Mouse (Mus musculus) forebrain, postnatal 0 days (tissue): ENCODE data around the gene Ntsr2. TPM values are rescaled to one million over a fixed set of nuclear protein-coding genes. Genes with fewer than 3 reads are reported as not detected.

Experiments used
- ATAC-seq: fragments of 200-750 bp; cut with Nextera tagmentation; 2 replicates; pipeline ENCODE4 v1.8.0; 2017; ENCODE audit warnings: mild to moderate bottlenecking, moderate library complexity
- DNase-seq: peaks from one replicate; pipeline ENCODE4 v3.0.0-alpha.2; 2015
- H3K27ac ChIP-seq: fragments of 300-500 bp; sonication (generic); 2 replicates; pipeline ENCODE4 v1.5.1; 2014; ENCODE audit warnings: low read depth, mild to moderate bottlenecking, antibody characterized with exemption, low read length, moderate library complexity, mixed read lengths
- H3K27me3 ChIP-seq: fragments of 300-500 bp; sonication (generic); 2 replicates; pipeline ENCODE4 v1.6.1; 2014; ENCODE audit warnings: mild to moderate bottlenecking, low read length, mixed read lengths; ENCODE audit not compliant: insufficient read depth
- H3K36me3 ChIP-seq: fragments of 300-500 bp; sonication (generic); 2 replicates; pipeline ENCODE4 v1.6.1; 2014; ENCODE audit warnings: mild to moderate bottlenecking, moderate library complexity; ENCODE audit not compliant: insufficient read depth
- H3K4me1 ChIP-seq: fragments of 300-500 bp; sonication (generic); 2 replicates; pipeline ENCODE4 v1.6.1; 2014; ENCODE audit warnings: antibody characterized with exemption; ENCODE audit not compliant: insufficient read depth
- H3K4me2 ChIP-seq: fragments of 300-500 bp; sonication (generic); 2 replicates; pipeline ENCODE4 v1.6.1; 2014; ENCODE audit warnings: low read depth, mild to moderate bottlenecking, moderate library complexity
- H3K4me3 ChIP-seq: fragments of 300-500 bp; sonication (generic); 2 replicates; pipeline ENCODE4 v1.5.1; 2014; ENCODE audit warnings: low read depth, low read length, mixed read lengths
- H3K9ac ChIP-seq: fragments of 300-500 bp; sonication (generic); 2 replicates; pipeline ENCODE4 v1.6.1; 2014; ENCODE audit warnings: mild to moderate bottlenecking
- H3K9me3 ChIP-seq: fragments of 300-500 bp; sonication (generic); 2 replicates; pipeline ENCODE4 v1.6.1; 2016; ENCODE audit warnings: low read length
- CTCF ChIP-seq: sonication (generic); IDR thresholded peaks from 2 replicates; pipeline ENCODE4 v1.5.1; 2016; ENCODE audit warnings: antibody characterized with exemption, control low read depth, low read depth
- WGBS: fragments of 180-500 bp; shearing (Covaris S2); extraction: QIAGEN DNeasy Blood & Tissue Kit; methylation state at CpG from one replicate; pipeline ENCODE4 v1.1.7; 2014; 5-methylcytosine and 5-hydroxymethylcytosine counted together
- polyA plus RNA-seq: library from polyadenylated mRNA; unstranded; fragments of >200 nt; fragmentation: Nextera tagmentation; extraction: Ambion mirVana; gene quantifications from 2 replicates; pipeline ENCODE4 v1.2.1, GENCODE M21; 2015
- total RNA-seq: library from RNA; depleted of rRNA; stranded (reverse); fragments of >200 nt; gene quantifications from 2 replicates; pipeline ENCODE4 v1.2.3, GENCODE M21; 2014; rRNA removed

The Ntsr2 gene
- 4.5 and 7.1 TPM in 2 replicates for total RNA-seq
- 4.9 and 8.7 TPM in 2 replicates for polyA plus RNA-seq

DNA sequence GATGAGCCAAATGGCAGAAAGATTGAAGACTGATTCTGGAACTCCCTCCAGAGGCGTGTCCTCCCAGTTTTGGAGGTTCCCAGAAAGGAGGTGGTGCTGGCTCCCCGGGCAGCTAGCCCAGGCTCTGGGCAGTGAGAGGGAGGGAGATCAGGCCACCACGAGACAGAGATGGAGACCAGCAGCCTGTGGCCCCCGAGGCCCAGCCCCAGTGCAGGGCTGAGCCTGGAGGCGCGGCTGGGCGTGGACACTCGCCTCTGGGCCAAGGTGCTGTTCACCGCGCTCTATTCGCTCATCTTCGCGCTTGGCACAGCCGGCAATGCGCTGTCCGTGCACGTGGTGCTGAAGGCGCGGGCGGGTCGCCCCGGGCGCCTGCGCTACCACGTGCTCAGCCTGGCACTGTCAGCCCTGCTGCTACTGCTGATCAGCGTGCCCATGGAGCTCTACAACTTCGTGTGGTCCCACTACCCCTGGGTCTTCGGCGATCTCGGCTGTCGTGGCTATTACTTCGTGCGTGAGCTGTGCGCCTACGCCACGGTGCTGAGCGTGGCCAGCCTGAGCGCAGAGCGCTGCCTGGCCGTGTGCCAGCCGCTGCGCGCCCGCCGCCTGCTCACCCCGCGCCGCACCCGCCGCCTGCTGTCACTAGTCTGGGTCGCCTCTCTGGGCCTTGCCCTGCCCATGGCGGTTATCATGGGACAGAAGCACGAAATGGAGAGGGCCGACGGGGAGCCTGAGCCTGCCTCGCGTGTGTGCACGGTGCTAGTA lies at the start of gene Ntsr2:
Ntsr2 (plus strand) TSS at position 51 of the 762 bp plus-strand sequence.
- ATAC-seq = peak; percentile 93

DNA sequence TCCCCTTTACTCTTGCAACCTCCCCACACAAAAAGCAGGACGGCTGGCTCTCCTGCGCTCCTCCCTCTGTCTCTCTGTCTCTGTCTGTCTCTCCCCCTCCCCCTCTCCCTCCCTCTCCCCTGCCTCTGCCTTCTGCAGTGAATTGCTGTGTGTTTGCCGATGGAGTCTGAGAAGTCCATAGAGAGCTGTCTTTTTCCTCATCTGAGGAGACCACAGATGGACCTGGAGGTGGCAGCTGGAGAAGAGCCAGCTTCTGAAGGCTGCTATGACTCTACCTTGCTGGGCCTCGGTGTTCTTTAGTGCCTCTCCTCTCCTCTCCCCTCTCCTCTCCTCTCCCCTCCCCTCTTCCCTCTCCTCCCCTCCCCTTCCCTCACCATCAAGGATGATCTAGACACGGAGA lies 47.6 kb upstream of the Ntsr2 start:
- WGBS = 80% methylated on average over 5 of the region's 5 CpGs
- Histone ChIP-seq H3K9ac (no peak overlapping the region), H3K27ac (no peak overlapping the region), H3K36me3 (no peaks in the 10 kb centered on the region), H3K4me3 (no peak overlapping the region), H3K27me3 (no peaks in the 10 kb centered on the region), H3K4me1 (no peaks in the 10 kb centered on the region), H3K9me3 (no peaks in the 10 kb centered on the region), H3K4me2 (no peak overlapping the region)
- DNase-seq (no peak), ATAC-seq (no peak)
- TF ChIP-seq CTCF = no peak

More for the DNA sequence above, at the start of gene Ntsr2:
- Histone ChIP-seq H3K9me3 (no peaks in the 10 kb centered on the region), H3K4me1 (peaks cover 10% of the 10 kb centered on the region; the same call in 1 of the 2 replicates), H3K27ac (no peak within 1 kb of the TSS), H3K4me2 (peak within 1 kb of the TSS; percentile 87), H3K36me3 (no peaks in the 10 kb centered on the region), H3K9ac (peak within 1 kb of the TSS; percentile 39), H3K4me3 (peak within 1 kb of the TSS; percentile 40), H3K27me3 (peaks cover 18% of the 10 kb centered on the region)
- peak; percentile 77 for DNase-seq
- TF ChIP-seq CTCF = no peak
- WGBS = 6% methylated on average over 53 of the region's 58 CpGs

DNA sequence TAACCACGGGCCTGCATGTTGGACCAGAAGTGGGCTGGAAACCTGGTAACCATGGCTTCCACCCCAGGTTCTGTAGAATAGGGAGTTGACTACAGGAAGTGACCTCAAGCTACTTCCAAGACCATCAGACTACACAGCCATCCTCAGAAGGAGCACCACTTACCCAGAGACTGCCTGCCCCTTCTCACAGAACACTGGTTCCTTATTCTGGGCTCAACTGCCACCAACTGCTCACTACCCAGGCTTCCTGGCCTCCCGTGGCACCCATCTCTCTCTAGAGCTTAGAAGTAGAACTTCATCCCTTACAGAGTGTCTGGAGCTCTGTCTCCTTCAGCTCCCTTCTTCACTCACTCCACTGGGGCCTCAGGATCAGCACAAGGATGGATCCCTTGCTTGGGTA lies 42.2 kb upstream of the Ntsr2 start, which contains the start of gene Lpin1:
Lpin1 (minus strand) TSS at position 31 of the 400 bp plus-strand sequence.
- no peak for ATAC-seq
- H3K36me3 ChIP-seq = no peaks in the 10 kb centered on the region
- H3K27ac ChIP-seq = no peak within 1 kb of the TSS
- no peak within 1 kb of the TSS for H3K4me2 ChIP-seq
- no peak for DNase-seq
- no peak for TF ChIP-seq CTCF
- no peaks in the 10 kb centered on the region for H3K4me1 ChIP-seq
- no peaks in the 10 kb centered on the region for H3K9me3 ChIP-seq
- WGBS = 77% methylated on average over 2 of the region's 2 CpGs
- H3K4me3 ChIP-seq = no peak within 1 kb of the TSS
- H3K9ac ChIP-seq = no peak within 1 kb of the TSS
- no peaks in the 10 kb centered on the region for H3K27me3 ChIP-seq

DNA sequence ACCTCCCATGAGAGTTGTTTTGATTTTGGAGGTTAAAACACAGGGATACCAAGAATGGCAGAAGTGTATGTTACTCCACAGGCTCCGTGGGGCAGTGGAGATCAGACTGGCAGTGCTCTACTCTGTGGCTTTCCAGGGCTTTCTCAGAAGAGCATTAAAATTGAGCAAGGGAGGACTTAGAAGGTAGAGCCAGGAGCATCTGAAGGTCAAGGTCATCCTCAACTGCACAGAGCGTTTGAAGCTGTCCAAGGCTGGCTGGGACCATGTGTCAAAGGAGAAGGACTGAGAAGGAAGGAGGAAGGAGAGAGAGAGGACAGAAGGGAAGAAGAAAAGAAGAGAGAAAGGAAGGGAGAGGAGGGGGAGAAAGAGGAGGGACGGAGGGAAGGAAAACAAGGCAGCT lies 38.6 kb upstream of the Ntsr2 start:
- Histone ChIP-seq H3K27ac (no peak overlapping the region), H3K4me1 (no peaks in the 10 kb centered on the region), H3K36me3 (no peaks in the 10 kb centered on the region), H3K27me3 (no peaks in the 10 kb centered on the region), H3K4me2 (no peak overlapping the region), H3K4me3 (no peak overlapping the region), H3K9ac (no peak overlapping the region), H3K9me3 (no peaks in the 10 kb centered on the region)
- no peak for DNase-seq
- 76% methylated on average over 3 of the region's 3 CpGs for WGBS
- no peak for TF ChIP-seq CTCF
- no peak for ATAC-seq

DNA sequence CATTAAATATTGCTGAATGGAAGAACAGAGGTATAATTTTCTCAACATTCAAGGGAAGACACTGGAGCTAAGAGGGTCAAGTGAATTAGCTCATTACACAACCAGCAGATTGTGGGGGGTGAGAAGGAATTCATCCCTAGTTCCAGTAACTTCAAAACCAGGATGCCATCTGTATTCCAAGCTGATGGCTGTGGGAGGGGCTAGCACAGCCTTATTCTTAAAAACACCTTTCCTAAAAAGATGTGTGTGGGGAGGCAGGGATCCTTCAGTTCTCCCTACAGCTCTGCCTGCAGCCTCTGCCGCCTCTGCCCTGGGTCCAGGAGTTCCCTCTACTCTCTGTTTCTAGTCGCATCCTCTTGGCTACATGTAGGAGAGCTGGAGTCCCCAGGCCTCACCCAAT lies 37.4 kb upstream of the Ntsr2 start:
- no peak for TF ChIP-seq CTCF
- 87% methylated on average over 2 of the region's 2 CpGs for WGBS
- Histone ChIP-seq H3K9ac (no peak overlapping the region), H3K9me3 (no peaks in the 10 kb centered on the region), H3K4me3 (no peak overlapping the region), H3K27me3 (no peaks in the 10 kb centered on the region), H3K4me2 (no peak overlapping the region), H3K4me1 (no peaks in the 10 kb centered on the region), H3K27ac (no peak overlapping the region), H3K36me3 (no peaks in the 10 kb centered on the region)
- DNase-seq = no peak
- ATAC-seq = no peak

DNA sequence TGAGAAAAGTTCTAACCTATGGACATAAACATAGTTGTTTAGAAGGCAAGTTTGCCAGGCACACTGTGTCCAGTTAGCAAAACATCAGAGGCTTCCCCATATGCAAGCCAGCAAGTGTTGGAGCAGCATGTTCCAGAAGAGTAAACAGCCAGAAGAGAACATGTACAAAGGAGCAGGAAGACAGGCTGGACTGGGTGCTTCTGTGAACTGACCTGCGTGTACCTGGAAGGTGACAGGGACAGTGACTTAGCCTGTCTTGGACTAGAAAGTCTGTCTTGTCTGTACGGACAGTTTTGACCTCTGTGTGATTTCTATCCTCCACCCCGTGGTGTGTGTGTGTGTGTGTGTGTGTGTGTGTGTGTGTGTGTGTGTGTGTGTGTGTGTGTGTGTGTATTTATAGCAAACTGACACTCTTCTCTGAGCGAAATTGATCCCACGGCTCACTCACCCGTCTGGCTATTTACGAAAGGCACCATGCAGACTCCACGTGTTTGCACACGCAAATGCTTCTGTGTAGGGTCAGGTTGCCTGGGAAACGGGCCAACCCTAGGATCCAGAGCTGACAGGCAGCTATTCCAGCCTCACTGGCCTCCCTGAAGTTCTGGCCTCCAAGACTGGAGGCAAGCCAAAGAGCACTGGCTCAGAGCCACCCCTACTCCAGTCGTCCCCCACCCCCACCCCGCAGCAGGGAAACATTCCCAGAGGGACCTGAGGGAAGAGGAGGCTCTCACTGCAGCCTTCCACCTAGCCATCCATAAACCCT lies 34.5 kb upstream of the Ntsr2 start:
- ATAC-seq (peak; percentile 82), DNase-seq (peak; percentile 80)
- H3K27me3 ChIP-seq = no peaks in the 10 kb centered on the region
- H3K27ac ChIP-seq = no peak overlapping the region
- H3K9ac ChIP-seq = no peak overlapping the region
- H3K4me2 ChIP-seq = no peak overlapping the region
- no peaks in the 10 kb centered on the region for H3K36me3 ChIP-seq
- H3K4me1 ChIP-seq = no peaks in the 10 kb centered on the region
- no peaks in the 10 kb centered on the region for H3K9me3 ChIP-seq
- TF ChIP-seq CTCF = no peak
- WGBS = 12% methylated on average over 12 of the region's 12 CpGs
- no peak overlapping the region for H3K4me3 ChIP-seq

DNA sequence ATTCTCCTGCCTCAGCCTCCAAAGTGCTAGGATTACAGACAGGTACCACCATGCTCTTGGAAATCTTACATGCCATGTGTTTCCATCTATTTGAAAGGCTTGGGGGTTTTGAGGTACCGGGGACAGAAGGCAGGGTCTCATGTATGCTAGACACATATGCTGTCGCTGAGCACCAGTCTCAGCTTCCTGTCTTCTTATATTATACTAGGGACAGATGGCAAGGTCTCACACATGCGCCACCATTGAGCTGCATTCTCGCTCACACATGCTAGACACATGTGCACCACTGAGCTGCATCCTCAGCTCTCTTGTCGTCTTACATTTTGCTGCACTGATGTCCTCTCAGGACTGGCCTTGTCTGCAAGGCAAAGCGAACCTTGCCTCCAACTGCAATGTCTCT lies 33.7 kb upstream of the Ntsr2 start:
- H3K9ac ChIP-seq = no peak overlapping the region
- no peak overlapping the region for H3K27ac ChIP-seq
- no peaks in the 10 kb centered on the region for H3K36me3 ChIP-seq
- ATAC-seq (peak; percentile 53), DNase-seq (peak; percentile 8)
- no peaks in the 10 kb centered on the region for H3K9me3 ChIP-seq
- no peaks in the 10 kb centered on the region for H3K27me3 ChIP-seq
- H3K4me3 ChIP-seq = no peak overlapping the region
- H3K4me1 ChIP-seq = no peaks in the 10 kb centered on the region
- no peak overlapping the region for H3K4me2 ChIP-seq
- WGBS = 59% methylated on average over 6 of the region's 6 CpGs
- TF ChIP-seq CTCF = no peak
